Mouse (Mus musculus) layer of hippocampus, adult 2 months (tissue): ENCODE results near the gene Tut1. TPM values are rescaled to one million over a fixed set of nuclear protein-coding genes. Genes with fewer than 3 reads are reported as not detected.
"Not testable (repeated sequence)": the region's sequence is repeated elsewhere in the genome, so short reads cannot be mapped to it uniquely, and the experiment has no call there.

Experiments used
- DNase-seq, 2 experiments: peaks; one replicate each; pipeline ENCODE4 v3.0.0; 2022; ENCODE audit warnings: low spot score in 2 of 2
- H3K27ac ChIP-seq: fragments of 200-600 bp; 2 replicates; pipeline ENCODE4 v1.8.1; 2022
- H3K4me3 ChIP-seq: fragments of 200-600 bp; 2 replicates; pipeline ENCODE4 v1.8.1; 2022; ENCODE audit warnings: mild to moderate bottlenecking
- CTCF ChIP-seq: fragments of 200-600 bp; conservative IDR thresholded peaks from 2 replicates; pipeline ENCODE4 v1.8.1; 2022; ENCODE audit warnings: antibody characterized with exemption, mild to moderate bottlenecking, moderate library complexity
- total RNA-seq, 2 experiments: library from RNA; stranded (reverse); gene quantifications; 2 replicates each; pipeline ENCODE4 v1.2.3; 2021

Gene Tut1
- total RNA-seq, 2 experiments from 2014 or later, result 20.7 to 20.8 TPM

DNA sequence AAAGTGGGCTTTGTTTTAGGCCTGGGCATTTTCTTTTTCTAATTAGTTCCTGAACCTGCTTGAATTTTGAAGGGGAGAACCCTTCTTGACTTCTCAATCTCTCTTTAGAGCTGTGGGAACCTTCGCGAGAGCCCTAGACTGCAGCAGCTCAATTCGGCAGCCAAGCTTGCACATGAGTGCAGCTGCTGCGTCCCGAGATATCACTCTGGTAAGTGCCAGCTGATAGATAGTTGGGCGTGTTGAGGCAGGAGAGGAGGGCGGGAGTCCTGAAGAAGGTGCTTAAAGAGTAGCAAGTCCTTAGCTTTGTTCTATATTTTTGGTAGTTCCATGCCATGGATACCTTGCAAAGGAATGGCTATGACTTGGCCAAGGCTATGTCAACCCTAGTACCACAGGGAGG lies 6.7 kb upstream of the Tut1 start:
- no peak for TF ChIP-seq CTCF
- Histone ChIP-seq H3K4me3 (no peak overlapping the region), H3K27ac (no peak overlapping the region)
- DNase-seq, result no peak

DNA sequence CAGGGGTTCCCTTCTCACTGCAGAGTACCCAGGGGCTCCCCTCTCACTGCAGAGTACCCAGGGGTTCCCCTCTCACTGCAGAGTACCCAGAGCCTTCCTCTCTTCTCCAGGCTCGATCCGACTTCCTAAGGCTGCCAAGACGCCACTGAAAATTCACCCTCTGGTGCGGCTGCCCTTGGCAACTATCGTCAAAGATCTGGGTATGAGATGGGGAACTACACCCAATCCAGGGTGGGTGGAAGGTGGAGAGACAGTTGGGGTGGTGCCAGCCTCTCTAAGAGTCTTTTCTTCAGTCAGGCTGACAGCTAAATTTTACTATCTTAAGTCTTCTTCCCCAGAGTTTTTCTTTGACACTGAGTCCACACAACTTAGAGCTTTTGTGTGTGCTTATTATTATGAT lies 3.5 kb upstream of the Tut1 start:
- Histone ChIP-seq H3K4me3 (no peak overlapping the region), H3K27ac (no peak overlapping the region)
- no peak for TF ChIP-seq CTCF
- DNase-seq, result no peak

DNA sequence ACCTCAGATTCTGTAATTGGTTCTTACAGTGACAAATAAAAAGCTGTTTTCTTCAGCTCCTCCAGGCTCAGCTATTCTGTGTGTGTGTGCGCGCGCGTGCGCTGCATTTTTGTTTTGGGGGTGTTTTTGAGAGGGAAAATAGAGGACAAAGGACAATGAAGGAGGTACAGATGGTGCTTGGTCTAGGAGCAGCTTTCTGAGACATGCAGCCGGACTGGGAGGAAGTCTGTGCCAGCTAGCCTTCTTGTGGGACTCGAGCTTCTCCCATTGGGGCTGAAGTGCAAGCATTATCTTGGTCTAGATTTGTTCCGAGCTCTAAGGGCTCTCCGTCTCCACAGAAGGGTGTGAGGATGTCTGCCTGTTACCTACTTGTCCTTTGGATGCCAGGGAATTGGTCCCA lies 1.4 kb upstream of the Tut1 start:
- DNase-seq, result no peak
- TF ChIP-seq CTCF, result no peak
- peak overlapping the region; percentile 93 for H3K27ac ChIP-seq
- no peak overlapping the region for H3K4me3 ChIP-seq

- DNase-seq, result no peak
- H3K4me3 ChIP-seq, result peak overlapping the region; percentile 98
- no peak for TF ChIP-seq CTCF
- peak overlapping the region; percentile 93 for H3K27ac ChIP-seq
Observed at GRCm38 (mm10) chr19:8954171-8954570, 524 bp downstream of the Tut1 start.

DNA sequence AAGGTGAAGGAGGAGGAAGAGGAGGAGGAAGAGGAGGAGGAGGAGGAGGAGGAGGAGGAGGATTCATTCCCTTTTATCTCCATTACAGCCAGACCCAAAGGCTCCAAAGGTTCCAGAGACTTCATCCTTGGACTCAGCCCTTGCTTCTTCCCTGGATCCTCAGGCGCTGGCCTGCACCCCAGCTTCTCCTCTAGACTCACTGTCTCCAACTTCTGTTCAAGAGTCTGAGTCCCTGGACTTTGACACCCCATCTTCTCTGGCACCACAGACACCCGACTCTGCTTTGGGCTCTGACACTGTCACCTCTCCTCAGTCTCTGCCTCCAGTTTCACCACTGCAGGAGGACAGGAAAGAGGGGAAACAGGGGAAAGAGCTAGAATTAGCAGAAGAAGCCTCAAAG lies 8.6 kb downstream of the Tut1 start:
- TF ChIP-seq CTCF, result no peak
- Histone ChIP-seq H3K27ac (peak overlapping the region; percentile 72), H3K4me3 (no peak overlapping the region)
- DNase-seq, result no peak

DNA sequence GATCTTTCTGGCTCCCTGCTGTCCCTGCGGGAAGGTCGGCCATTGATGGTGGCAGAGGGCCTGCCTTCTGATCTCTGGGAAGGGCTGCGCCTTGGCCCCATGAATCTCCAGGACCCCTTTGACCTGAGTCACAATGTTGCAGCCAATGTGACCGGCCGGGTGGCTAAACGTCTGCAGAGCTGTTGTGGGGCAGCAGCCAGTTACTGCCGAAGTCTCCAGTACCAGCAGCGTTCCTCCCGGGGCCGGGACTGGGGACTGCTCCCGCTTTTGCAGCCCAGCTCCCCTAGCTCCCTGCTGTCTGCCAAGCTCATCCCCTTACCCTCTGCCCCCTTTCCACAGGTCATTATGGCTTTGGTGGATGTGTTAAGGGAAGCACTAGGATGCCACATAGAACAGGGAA lies 11.4 kb downstream of the Tut1 start:
- Histone ChIP-seq H3K4me3 (no peak overlapping the region), H3K27ac (no peak overlapping the region)
- TF ChIP-seq CTCF, result no peak
- no peak for DNase-seq

DNA sequence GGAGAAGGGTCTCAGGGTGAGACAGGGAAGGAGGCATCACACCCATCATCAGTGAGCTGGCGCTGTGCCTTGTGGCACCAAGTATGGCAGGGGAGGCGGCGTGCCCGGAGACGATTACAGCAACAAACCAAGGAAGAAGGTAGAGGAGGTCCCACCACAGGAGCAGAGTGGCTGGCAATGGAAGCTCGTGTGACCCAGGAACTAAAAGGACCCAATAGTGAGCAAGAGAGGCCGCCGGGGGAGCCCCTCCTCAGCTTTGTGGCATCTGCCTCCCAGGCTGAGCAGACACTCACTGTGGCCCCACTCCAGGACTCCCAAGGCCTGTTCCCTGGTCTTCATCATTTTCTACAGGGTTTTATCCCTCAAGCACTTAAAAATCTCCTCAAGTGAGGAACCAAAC lies 12.1 kb downstream of the Tut1 start:
- TF ChIP-seq CTCF, result no peak
- DNase-seq, result no peak
- peak overlapping the region; percentile 86 for H3K4me3 ChIP-seq
- H3K27ac ChIP-seq, result peak overlapping the region; percentile 98

DNA sequence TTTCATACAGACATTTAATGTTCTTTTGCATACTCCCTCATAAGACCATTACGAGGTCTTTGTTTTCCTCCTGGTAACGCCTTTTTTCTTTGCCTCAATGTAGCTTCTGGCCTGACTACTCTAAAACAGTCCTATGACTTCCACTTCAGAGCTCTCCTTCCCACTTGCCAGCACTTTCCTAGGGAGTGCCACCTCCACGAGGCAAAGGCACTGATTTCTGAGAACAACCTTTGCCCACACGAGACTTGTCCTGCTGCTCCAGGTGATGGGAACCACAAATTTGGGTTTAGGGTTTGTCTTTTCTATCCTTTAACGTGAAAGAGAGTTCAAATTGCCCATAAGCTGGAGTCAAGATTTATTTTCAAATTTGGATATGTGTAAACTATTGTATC lies 12.5 kb downstream of the Tut1 start:
- TF ChIP-seq CTCF, result no peak
- no peak for DNase-seq
- Histone ChIP-seq H3K27ac (peak overlapping the region; percentile 98), H3K4me3 (peak overlapping the region; percentile 86)

DNA sequence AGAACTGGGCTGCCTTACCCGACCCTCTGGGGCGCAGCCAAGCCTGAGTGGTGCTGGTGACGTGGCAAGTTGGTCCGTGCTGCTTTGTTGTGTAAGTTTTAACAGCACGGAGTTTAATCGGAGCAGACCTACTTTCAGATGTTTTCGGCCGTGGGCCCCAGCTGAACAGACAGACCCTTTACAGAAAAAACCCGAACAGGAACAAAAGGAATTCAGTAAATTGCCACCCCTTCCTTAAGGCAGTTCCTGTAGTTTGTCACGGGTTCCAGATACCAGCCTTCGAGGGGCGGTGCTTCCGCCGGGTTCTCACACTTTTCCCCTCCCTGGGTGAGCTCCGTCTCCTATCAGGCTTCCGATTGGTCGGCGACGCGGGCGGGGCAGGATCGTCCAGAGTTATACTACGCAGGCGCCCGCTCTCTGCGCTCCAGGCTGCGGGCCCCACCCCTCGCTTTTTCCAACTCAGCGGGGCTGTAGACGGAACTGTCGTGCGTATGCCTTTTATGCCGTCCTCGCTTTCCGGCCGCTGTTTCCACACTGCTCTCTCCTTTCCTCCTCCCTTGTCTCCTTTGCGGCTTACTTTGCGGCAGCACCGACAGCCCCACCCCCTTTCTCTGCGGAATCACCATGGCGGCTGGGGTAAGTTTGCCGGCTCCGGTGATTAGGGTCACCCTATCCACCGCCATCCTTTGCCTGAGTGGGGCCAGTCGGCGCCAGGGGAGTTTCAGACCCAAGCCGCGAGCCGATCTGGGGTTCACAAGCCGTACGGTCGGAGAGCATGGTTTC lies 13.1 kb downstream of the Tut1 start, which contains the start of gene Eef1g:
Eef1g (plus strand) TSS at position 452 of the 783 bp plus-strand sequence.
- no peak for TF ChIP-seq CTCF
- H3K4me3 ChIP-seq, result peak within 1 kb of the TSS; percentile 86
- DNase-seq, result peak; percentile 99 to 100
- peak within 1 kb of the TSS; percentile 98 for H3K27ac ChIP-seq

DNA sequence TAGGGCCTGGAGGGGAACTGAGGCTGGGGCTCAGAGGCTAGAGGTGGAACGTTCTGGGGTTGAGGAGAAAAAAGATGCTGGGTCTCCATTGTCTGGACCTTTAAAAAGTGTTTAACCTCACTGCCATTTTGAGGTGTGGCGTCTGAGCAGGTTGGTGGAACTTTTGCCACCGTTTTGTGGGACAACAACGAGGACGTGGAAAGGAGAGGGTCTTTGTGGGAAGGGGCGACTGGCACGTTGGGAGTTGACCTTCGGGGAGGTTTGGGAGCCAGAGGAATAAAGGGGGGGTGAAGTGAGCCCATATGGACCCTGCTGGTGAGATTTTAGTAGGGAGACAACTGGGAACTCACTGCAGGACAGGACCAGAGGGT lies 13.7 kb downstream of the Tut1 start:
- Histone ChIP-seq H3K27ac (peak overlapping the region; percentile 91), H3K4me3 (peak overlapping the region; percentile 86)
- no peak for TF ChIP-seq CTCF
- no peak for DNase-seq

DNA sequence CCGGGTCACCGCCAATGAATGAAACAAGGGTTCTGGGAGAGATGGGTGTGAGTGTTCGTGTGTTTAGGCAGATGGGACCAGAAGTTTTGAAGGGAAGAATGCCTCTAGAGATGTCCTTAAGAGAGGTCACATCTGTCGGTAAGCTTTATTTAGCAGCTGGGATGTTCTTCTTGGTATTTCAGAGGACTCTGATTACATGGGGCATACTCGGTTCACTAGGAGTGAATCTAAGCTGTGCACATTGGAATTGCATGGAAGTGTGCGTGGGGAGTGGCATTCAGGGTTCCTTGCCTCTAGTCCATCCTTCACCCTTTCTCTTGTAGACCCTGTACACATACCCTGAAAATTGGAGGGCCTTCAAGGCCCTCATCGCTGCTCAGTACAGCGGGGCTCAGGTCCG lies 14.2 kb downstream of the Tut1 start:
- no peak for TF ChIP-seq CTCF
- DNase-seq, result no peak
- H3K4me3 ChIP-seq, result peak overlapping the region; percentile 86
- peak overlapping the region; percentile 91 for H3K27ac ChIP-seq

- not testable (repeated sequence) for DNase-seq, H3K4me3 ChIP-seq, H3K27ac ChIP-seq
Observed at GRCm38 (mm10) chr19:8972491-8972890, 18.8 kb downstream of the Tut1 start.

DNA sequence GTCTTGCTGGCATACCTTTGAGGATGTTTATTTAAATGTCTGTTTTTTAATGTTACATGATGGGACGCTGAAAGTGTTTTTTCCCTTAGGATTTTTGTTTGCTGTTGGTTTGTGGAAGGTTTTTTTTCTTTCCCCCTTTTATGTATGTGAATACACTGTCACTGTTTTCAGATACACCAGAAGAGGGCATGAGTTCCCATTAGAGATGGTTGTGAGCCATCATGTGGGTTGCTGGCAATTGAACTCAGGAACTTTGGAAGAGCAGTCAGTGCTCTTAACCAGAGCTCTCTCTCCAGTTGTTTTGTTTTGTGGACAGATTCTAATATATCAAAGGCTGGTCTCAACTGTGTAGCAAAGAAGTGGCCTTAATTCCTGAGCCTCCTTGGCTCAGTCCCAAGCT lies 21.0 kb downstream of the Tut1 start:
- peak; percentile 51 for TF ChIP-seq CTCF
- H3K4me3 ChIP-seq, result no peak overlapping the region
- no peak overlapping the region for H3K27ac ChIP-seq
- DNase-seq, result no peak

DNA sequence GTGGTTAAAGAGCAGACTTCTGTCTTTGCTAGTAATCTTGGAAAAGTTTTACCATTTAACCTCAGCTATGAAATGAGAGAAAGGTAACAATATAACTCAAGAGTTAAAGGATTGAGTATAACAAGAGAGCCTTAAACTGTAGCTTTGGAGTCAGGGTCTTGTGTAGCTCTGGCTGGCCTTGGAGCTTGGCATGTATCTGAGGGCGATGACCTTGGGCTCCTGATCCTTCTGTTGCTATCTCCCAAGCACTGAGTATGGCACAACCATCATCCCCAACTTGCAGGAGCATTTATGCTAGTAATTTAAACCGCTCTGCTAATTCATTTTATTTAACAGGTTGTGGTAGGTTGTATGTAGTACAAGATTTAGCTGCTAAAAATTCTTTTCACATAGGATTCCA lies 21.8 kb downstream of the Tut1 start:
- no peak overlapping the region for H3K27ac ChIP-seq

GRCm38 (mm10) chr19:8976535-8976934 lies 22.9 kb downstream of the Tut1 start:
- TF ChIP-seq CTCF, result peak; percentile 82
- no peak overlapping the region for H3K4me3 ChIP-seq
- DNase-seq, result no peak
- H3K27ac ChIP-seq, result no peak overlapping the region

More for the DNA sequence above, 21.8 kb downstream of the Tut1 start:
- no peak for TF ChIP-seq CTCF
- no peak overlapping the region for H3K4me3 ChIP-seq
- DNase-seq, result no peak
